Mouse (Mus musculus): Measurements from ENCODE around the gene Triobp.

- TF ChIP-seq CTCF (IDR thresholded peaks at IDR 0.05; ENCODE audit: extremely low read depth, insufficient read depth, insufficient read length, insufficient replicate concordance) (peak; percentile 9; the same call in 1 of the 2 replicates), POLR2A (IDR thresholded peaks at IDR 0.05; ENCODE audit: low read depth, low read length) (no peak; the same call in 1 of the 2 replicates)
These were observed 12.7 kb upstream of the Triobp start, which contains the start of gene Nol12 for GRCm38 (mm10) chr15:78934784-78935320.

Data from spleen, adult 2 months (tissue).